In genomic region chr14:20347441-20347990, GRCm38 (mm10) we compare ENCODE assay signal across 8 mouse cellular contexts. TPM values are rescaled to one million over a fixed set of nuclear protein-coding genes. Genes with fewer than 3 reads are reported as not detected.
DNase-seq lines count a peak whose midpoint lies in the region; ATAC-seq and TF ChIP-seq lines count a peak whose summit lies in the region.

No protein-coding gene starts in this region.

- CTCF ChIA-PET in Patski (lab: Charles Lee): interaction anchor here (0.9 to 3.6 kb wide), 4 partner anchors 10 to 233 kb away, joined by 3 to 12 read pairs (median 3); no protein-coding TSS in a partner anchor

- H3K27ac ChIP-seq in heart, embryonic 16.5 days (ENCODE audit: low read length): peak overlapping the region; percentile 83
- peak overlapping the region; percentile 58 for H3K27ac ChIP-seq in macrophage

- H3K4me3 ChIP-seq in heart, embryonic 16.5 days (ENCODE audit: low read length): peak overlapping the region; percentile 92
- H3K4me3 ChIP-seq in macrophage (ENCODE audit: inconsistent target): peak overlapping the region; percentile 90

- no peak for DNase-seq in heart, adult 18-20 months
- DNase-seq in Patski (ENCODE audit: low read depth, low spot score) (peak; percentile 13), adipocyte (ENCODE audit: low spot score) (no peak)
- no peak for DNase-seq in embryo, embryonic 9.5 days (ENCODE audit: extremely low spot score)
- DNase-seq in right cerebral cortex, postnatal 36 days (ENCODE audit: low spot score in 2 of 2): no peak

- no peak for TF ChIP-seq CTCF in Patski (IDR thresholded peaks at IDR 0.05)

- H3K9ac ChIP-seq in heart, embryonic 16.5 days (ENCODE audit: low read length): peak overlapping the region; percentile 90

- peaks cover 3% of the 10 kb centered on the region; the same call in 1 of the 2 replicates for H3K36me3 ChIP-seq in heart, embryonic 16.5 days (ENCODE audit: control insufficient read depth, insufficient read depth)
- H3K36me3 ChIP-seq in macrophage (ENCODE audit: inconsistent target): 0 out of 2 replicates have a peak, but pooled peaks cover 16% of the 10 kb centered on the region

- 3% methylated on average over 15 of the region's 15 CpGs for WGBS in heart, embryonic 16.5 days
- WGBS in macrophage (ENCODE audit: missing documents): 3% methylated on average over 15 of the region's 15 CpGs

- in situ Hi-C loops in Patski (cut with MboI; ENCODE audit: low pct_unique_long_range_greater_than_20kb): no loop called here

- peaks cover 9% of the 10 kb centered on the region; the same call in 1 of the 2 replicates for H3K4me1 ChIP-seq in heart, embryonic 16.5 days (ENCODE audit: control insufficient read depth, insufficient read depth, low read length)

- peak; percentile 39; the same call in 1 of the 2 replicates for ATAC-seq in heart, embryonic 16.5 days (replicated peaks; ENCODE audit: extremely low read depth, insufficient read depth, low FRiP score)
- peak; percentile 34 for ATAC-seq in Patski
- peak; percentile 42 for ATAC-seq in granulocyte monocyte progenitor cell, adult 5-6 weeks (replicated peaks; ENCODE audit: poor library complexity, severe bottlenecking)

- no peaks in the 10 kb centered on the region for H3K27me3 ChIP-seq in heart, embryonic 16.5 days (ENCODE audit: control insufficient read depth, insufficient read depth, low read length)
- no peaks in the 10 kb centered on the region for H3K27me3 ChIP-seq in Patski

- POLR2A ChIA-PET in Patski (lab: Charles Lee): interaction anchor here (1.1 kb wide), 1 partner anchor 24 kb away, joined by 3 read pairs; no protein-coding TSS in a partner anchor

- no peaks in the 10 kb centered on the region for H3K9me3 ChIP-seq in heart, embryonic 16.5 days (replicated peaks; ENCODE audit: control insufficient read depth, low read length)

- peaks cover 51% of the 10 kb centered on the region for H3K79me2 ChIP-seq in macrophage (ENCODE audit: inconsistent target)

- H3K4me2 ChIP-seq in heart, embryonic 16.5 days (ENCODE audit: low read depth, low read length): peak overlapping the region; percentile 93

RNA-seq across cellular contexts. Expression of gene Ecd, which starts 0.4 kb away (rescaled TPM):
- 34.9 and 35.8 TPM in 2 replicates for polyA plus RNA-seq in heart, embryonic 16.5 days (2015; fragmentation: Nextera tagmentation; extraction: Ambion mirVana)
- total RNA-seq in heart, adult 18-20 months (2021): 10 to 100 TPM; 36.9 to 38.1 TPM
- 46.4 TPM for polyA plus RNA-seq in Patski (2021)
- total RNA-seq in granulocyte monocyte progenitor cell, adult 5-6 weeks (2014; fragmentation: Nextera tagmentation): 52.6 and 57.0 TPM in 2 replicates
- total RNA-seq in granulocyte monocyte progenitor cell, adult 5-6 weeks (2017): 52.2 and 70.0 TPM in 2 replicates
- total RNA-seq in macrophage (2018; cell fraction: chromatin; rRNA removed): 10 to 100 TPM in 23 of 26 experiments, 1 to 10 TPM in 3; 7.9 to 50.2 (median 26.4) TPM
- total RNA-seq in macrophage (2018; cell fraction: cytosol; rRNA removed): 10 to 100 TPM; 15.2 to 29.3 (median 23.4) TPM
- total RNA-seq in macrophage (2018; cell fraction: nucleus; rRNA removed): 10 to 100 TPM in 23 of 26 experiments, 1 to 10 TPM in 3; 6.6 to 37.6 (median 20.1) TPM
- polyA plus RNA-seq in macrophage (2018): 20.4 to 33.9 TPM (median 25.3 TPM) in 3 replicates

RNA-seq across cellular contexts. Expression of gene Fam149b, which starts 0.4 kb away (rescaled TPM):
- 26.3 TPM in 2 replicates for polyA plus RNA-seq in heart, embryonic 16.5 days (2015; fragmentation: Nextera tagmentation; extraction: Ambion mirVana)
- total RNA-seq in heart, adult 18-20 months (2021): 10 to 100 TPM; 28.7 to 33.3 TPM
- 40.7 TPM for polyA plus RNA-seq in Patski (2021)
- total RNA-seq in granulocyte monocyte progenitor cell, adult 5-6 weeks (2014; fragmentation: Nextera tagmentation): 20.6 and 28.2 TPM in 2 replicates
- 27.9 and 28.1 TPM in 2 replicates for total RNA-seq in granulocyte monocyte progenitor cell, adult 5-6 weeks (2017)
- 100 to 1,000 TPM in 1 of 26 experiments, 10 to 100 TPM in 25; 10.9 to 101 (median 48.3) TPM for total RNA-seq in macrophage (2018; cell fraction: chromatin; rRNA removed)
- total RNA-seq in macrophage (2018; cell fraction: cytosol; rRNA removed): 10 to 100 TPM; 11.6 to 25.2 (median 17.8) TPM
- 10 to 100 TPM in 23 of 26 experiments, 1 to 10 TPM in 3; 7.6 to 75.4 (median 23.7) TPM for total RNA-seq in macrophage (2018; cell fraction: nucleus; rRNA removed)
- polyA plus RNA-seq in macrophage (2018): 17.1 to 22.7 TPM (median 22.6 TPM) in 3 replicates

RNA-seq across cellular contexts. Expression of gene Dnajc9, which starts 41.2 kb away (rescaled TPM):
- 101 and 126 TPM in 2 replicates for polyA plus RNA-seq in heart, embryonic 16.5 days (2015; fragmentation: Nextera tagmentation; extraction: Ambion mirVana)
- total RNA-seq in heart, adult 18-20 months (2021): 10 to 100 TPM; 11.1 to 11.6 TPM
- 61.1 TPM for polyA plus RNA-seq in Patski (2021)
- 64.5 and 70.8 TPM in 2 replicates for total RNA-seq in granulocyte monocyte progenitor cell, adult 5-6 weeks (2014; fragmentation: Nextera tagmentation)
- 229 and 234 TPM in 2 replicates for total RNA-seq in granulocyte monocyte progenitor cell, adult 5-6 weeks (2017)
- 10 to 100 TPM in 6 of 26 experiments, 1 to 10 TPM in 20; 1.4 to 11.9 (median 4.3) TPM for total RNA-seq in macrophage (2018; cell fraction: chromatin; rRNA removed)
- 10 to 100 TPM; 13.5 to 28.1 (median 18.6) TPM for total RNA-seq in macrophage (2018; cell fraction: cytosol; rRNA removed)
- total RNA-seq in macrophage (2018; cell fraction: nucleus; rRNA removed): 10 to 100 TPM in 6 of 26 experiments, 1 to 10 TPM in 20; 2.1 to 22.0 (median 6.1) TPM
- 18.9 to 48.0 TPM (median 43.5 TPM) in 3 replicates for polyA plus RNA-seq in macrophage (2018)

RNA-seq across cellular contexts. Expression of gene Mrps16, which starts 45.9 kb away (rescaled TPM):
- 93.5 and 93.8 TPM in 2 replicates for polyA plus RNA-seq in heart, embryonic 16.5 days (2015; fragmentation: Nextera tagmentation; extraction: Ambion mirVana)
- 10 to 100 TPM; 72.8 to 84.4 TPM for total RNA-seq in heart, adult 18-20 months (2021)
- polyA plus RNA-seq in Patski (2021) (80.4 TPM), macrophage (2018) (11.6 to 27.2 TPM (median 18.7 TPM) in 3 replicates)
- total RNA-seq in granulocyte monocyte progenitor cell, adult 5-6 weeks (2014; fragmentation: Nextera tagmentation): 81.8 and 96.0 TPM in 2 replicates
- total RNA-seq in granulocyte monocyte progenitor cell, adult 5-6 weeks (2017): 44.8 and 46.8 TPM in 2 replicates
- 1 to 10 TPM in 21 of 26 experiments, under 1 TPM in 5; 0.30 to 9.6 (median 3.0) TPM for total RNA-seq in macrophage (2018; cell fraction: chromatin; rRNA removed)
- 10 to 100 TPM; 15.6 to 35.4 (median 26.7) TPM for total RNA-seq in macrophage (2018; cell fraction: cytosol; rRNA removed)
- total RNA-seq in macrophage (2018; cell fraction: nucleus; rRNA removed): 10 to 100 TPM in 4 of 26 experiments, 1 to 10 TPM in 22; 2.4 to 15.6 (median 6.4) TPM

RNA-seq across cellular contexts. Expression of gene Nudt13, which starts 53.0 kb away (rescaled TPM):
- 15.4 and 15.6 TPM in 2 replicates for polyA plus RNA-seq in heart, embryonic 16.5 days (2015; fragmentation: Nextera tagmentation; extraction: Ambion mirVana)
- total RNA-seq in heart, adult 18-20 months (2021): 10 to 100 TPM; 32.6 to 35.8 TPM
- polyA plus RNA-seq in Patski (2021): 39.7 TPM
- total RNA-seq in granulocyte monocyte progenitor cell, adult 5-6 weeks (2014; fragmentation: Nextera tagmentation): 17.5 and 18.2 TPM in 2 replicates
- total RNA-seq in granulocyte monocyte progenitor cell, adult 5-6 weeks (2017): 8.0 and 15.7 TPM in 2 replicates
- total RNA-seq in macrophage (2018; cell fraction: chromatin; rRNA removed): 100 to 1,000 TPM in 1 of 26 experiments, 10 to 100 TPM in 25; 18.4 to 109 (median 60.5) TPM
- total RNA-seq in macrophage (2018; cell fraction: cytosol; rRNA removed): 10 to 100 TPM in 21 of 26 experiments, 1 to 10 TPM in 5; 7.2 to 20.7 (median 12.8) TPM
- 10 to 100 TPM; 18.0 to 93.6 (median 44.3) TPM for total RNA-seq in macrophage (2018; cell fraction: nucleus; rRNA removed)
- polyA plus RNA-seq in macrophage (2018): 14.1 to 21.2 TPM (median 17.6 TPM) in 3 replicates
